Mouse (Mus musculus): Measurements from ENCODE around the gene Exoc4.

GRCm38 (mm10) chr6:33453810-33454209 is 204.9 kb downstream of the Exoc4 start:
- TF ChIP-seq CTCF (conservative IDR thresholded peaks at IDR 0.05; ENCODE audit: insufficient read depth, insufficient read length, low read depth, low read length), result no peak
- TF ChIP-seq POLR2A (IDR thresholded peaks at IDR 0.05; ENCODE audit: low read depth, low read length), result no peak

Measured in kidney, adult 2 months (tissue).